ENCODE assay signal across 8 mouse cellular contexts in the genomic region with DNA sequence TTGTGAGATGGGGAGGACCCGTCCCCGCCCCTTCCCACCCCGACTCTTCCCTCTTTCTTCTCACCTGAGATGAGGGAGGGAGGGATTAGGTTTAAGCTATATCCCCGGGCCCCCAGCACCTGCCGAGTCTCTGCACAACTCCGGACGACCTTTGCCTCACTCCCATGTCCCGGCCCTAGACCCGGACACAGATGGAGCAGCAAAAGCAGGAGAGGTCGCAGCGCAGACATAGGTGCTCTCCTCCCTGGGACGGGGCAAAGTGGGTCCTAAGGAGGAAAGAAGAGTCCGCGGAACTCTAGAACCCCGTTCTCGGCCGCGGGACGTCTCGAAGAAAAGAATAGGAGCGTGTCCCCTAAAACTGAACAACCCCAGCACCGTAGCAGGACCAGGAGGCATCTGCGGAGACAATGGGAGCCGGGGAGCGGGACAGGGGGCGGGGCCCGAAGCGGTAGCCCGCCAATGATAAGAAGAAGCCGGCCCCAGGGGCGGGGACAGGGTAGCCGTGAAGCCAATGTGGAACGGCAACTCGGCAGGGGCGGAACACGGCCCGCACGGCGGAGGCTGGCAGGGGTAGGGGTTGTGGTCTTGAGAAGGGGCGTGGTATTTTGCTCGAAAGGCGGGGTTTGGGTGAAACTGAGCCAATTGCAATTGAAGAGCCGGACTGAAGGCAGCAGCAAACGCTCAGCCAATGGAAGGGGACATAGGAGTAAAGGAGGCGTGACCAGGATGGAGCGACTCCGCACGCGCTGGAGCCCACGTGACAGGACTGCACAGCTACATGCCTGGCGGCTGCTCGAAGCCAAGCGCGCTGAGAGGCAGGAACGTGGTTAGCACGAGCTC. TPM values are rescaled to one million over a fixed set of nuclear protein-coding genes. Genes with fewer than 3 reads are reported as not detected.
A peak's percentile ranks its signal among the peaks of the same experiment; 100 is the strongest.
DNase-seq lines count a peak whose midpoint lies in the region; ATAC-seq and TF ChIP-seq lines count a peak whose summit lies in the region.

Gm43720 (minus strand) TSS at position 374 of the 840 bp plus-strand sequence.
Gpc2 (minus strand) TSS at position 421 of the 840 bp plus-strand sequence.
Stag3 (plus strand) TSS at position 656 of the 840 bp plus-strand sequence.

- under 1% methylated on average over 56 of the region's 56 CpGs for WGBS in embryonic facial prominence, embryonic 15.5 days
- under 1% methylated on average over 56 of the region's 56 CpGs for WGBS in heart, adult 2 months
- WGBS in limb, embryonic 14.5 days: under 1% methylated on average over 50 of the region's 56 CpGs
- under 1% methylated on average over 56 of the region's 56 CpGs for WGBS in midbrain, embryonic 15.5 days

- H3K4me2 ChIP-seq in embryonic facial prominence, embryonic 15.5 days (replicated peaks): peak within 1 kb of the TSS; percentile 82
- peak within 1 kb of the TSS; percentile 69 for H3K4me2 ChIP-seq in limb, embryonic 14.5 days (replicated peaks; ENCODE audit: low read depth, low read length, severe bottlenecking)
- H3K4me2 ChIP-seq in midbrain, embryonic 15.5 days: peak within 1 kb of the TSS; percentile 79

- ATAC-seq in embryonic facial prominence, embryonic 15.5 days (ENCODE audit: insufficient number of reproducible peaks, low FRiP score, low TSS enrichment, low read depth): peak; percentile 99
- ATAC-seq in limb, embryonic 14.5 days (ENCODE audit: low FRiP score, low read depth): peak; percentile 99
- peak; percentile 98 for ATAC-seq in midbrain, embryonic 15.5 days (replicated peaks)

- DNase-seq in layer of hippocampus, adult 11-12 months (ENCODE audit: low spot score): peak; percentile 80
- no peak for DNase-seq in layer of hippocampus, adult 9-10 months (ENCODE audit: low spot score)
- peak; percentile 81 to 87 for DNase-seq in heart, adult 2 months
- peak; percentile 71 for DNase-seq in kidney, adult 18-20 months
- DNase-seq in limb, embryonic 14.5 days (ENCODE audit: low spot score): peak; percentile 99
- DNase-seq in spleen, adult 12 weeks (ENCODE audit: low spot score): peak; percentile 84

- TF ChIP-seq POLR2A in heart, adult 2 months (IDR thresholded peaks at IDR 0.05; ENCODE audit: insufficient read depth, low read depth, low read length): peak; percentile 40; the same call in 1 of the 2 replicates
- peak; percentile 59; the same call in 1 of the 2 replicates for TF ChIP-seq POLR2A in limb, embryonic 14.5 days (IDR thresholded peaks at IDR 0.05; ENCODE audit: borderline replicate concordance, extremely low read depth, insufficient read depth, insufficient read length)

- no peak for TF ChIP-seq EP300 in heart, adult 2 months (IDR thresholded peaks at IDR 0.05; ENCODE audit: insufficient read depth, low read depth, low read length)

- TF ChIP-seq CTCF in heart, adult 2 months (IDR thresholded peaks at IDR 0.05): no peak

- peak within 1 kb of the TSS; percentile 75 for H3K4me3 ChIP-seq in embryonic facial prominence, embryonic 15.5 days (replicated peaks)
- peak within 1 kb of the TSS; percentile 49 for H3K4me3 ChIP-seq in heart, adult 2 months
- peak within 1 kb of the TSS; percentile 73 for H3K4me3 ChIP-seq in limb, embryonic 14.5 days (replicated peaks; ENCODE audit: low read length)
- peak within 1 kb of the TSS; percentile 94 for H3K4me3 ChIP-seq in midbrain, embryonic 15.5 days

- no peaks in the 10 kb centered on the region for H3K9me3 ChIP-seq in embryonic facial prominence, embryonic 15.5 days (replicated peaks)
- H3K9me3 ChIP-seq in limb, embryonic 14.5 days (ENCODE audit: control insufficient read depth, low read length): peaks cover 6% of the 10 kb centered on the region; the same call in 1 of the 2 replicates
- H3K9me3 ChIP-seq in midbrain, embryonic 15.5 days: no peaks in the 10 kb centered on the region

- intact Hi-C loops in heart, adult 2 months (cut with DNase I): no loop called here

- peak within 1 kb of the TSS; percentile 60; the same call in 1 of the 2 replicates for H3K27ac ChIP-seq in embryonic facial prominence, embryonic 15.5 days (replicated peaks)
- no peak within 1 kb of the TSS for H3K27ac ChIP-seq in heart, adult 2 months
- H3K27ac ChIP-seq in limb, embryonic 14.5 days (replicated peaks; ENCODE audit: low read depth, low read length): 0 out of 2 replicates have a peak within 1 kb of the TSS, but pooled peaks have one; percentile 28
- H3K27ac ChIP-seq in midbrain, embryonic 15.5 days: peak within 1 kb of the TSS; percentile 86

- peaks cover 3% of the 10 kb centered on the region; the same call in 1 of the 2 replicates for H3K36me3 ChIP-seq in embryonic facial prominence, embryonic 15.5 days
- no peaks in the 10 kb centered on the region for H3K36me3 ChIP-seq in heart, adult 2 months (ENCODE audit: control insufficient read depth, insufficient read depth, low read length)
- peaks cover 27% of the 10 kb centered on the region for H3K36me3 ChIP-seq in limb, embryonic 14.5 days (ENCODE audit: control insufficient read depth, insufficient read depth, low read length)
- H3K36me3 ChIP-seq in midbrain, embryonic 15.5 days (replicated peaks): peaks cover 3% of the 10 kb centered on the region; the same call in 1 of the 2 replicates

- H3K79me2 ChIP-seq in heart, adult 2 months (replicated peaks; ENCODE audit: control insufficient read depth, insufficient read depth, low read length): no peaks in the 10 kb centered on the region

- H3K27me3 ChIP-seq in embryonic facial prominence, embryonic 15.5 days: 0 out of 2 replicates have a peak, but pooled peaks cover 5% of the 10 kb centered on the region
- peaks cover 1% of the 10 kb centered on the region; the same call in 1 of the 2 replicates for H3K27me3 ChIP-seq in heart, adult 2 months (ENCODE audit: control insufficient read depth, insufficient read depth, low read length)
- no peaks in the 10 kb centered on the region for H3K27me3 ChIP-seq in limb, embryonic 14.5 days (ENCODE audit: control insufficient read depth, insufficient read depth, low read length)
- no peaks in the 10 kb centered on the region for H3K27me3 ChIP-seq in midbrain, embryonic 15.5 days (replicated peaks)

- peaks cover 34% of the 10 kb centered on the region for H3K4me1 ChIP-seq in embryonic facial prominence, embryonic 15.5 days
- H3K4me1 ChIP-seq in heart, adult 2 months (ENCODE audit: control insufficient read depth, insufficient read depth, low read length): no peaks in the 10 kb centered on the region; the same call in 1 of the 2 replicates
- peaks cover 23% of the 10 kb centered on the region for H3K4me1 ChIP-seq in limb, embryonic 14.5 days (ENCODE audit: control insufficient read depth, insufficient read depth, low read length)
- peaks cover 43% of the 10 kb centered on the region for H3K4me1 ChIP-seq in midbrain, embryonic 15.5 days

- H3K9ac ChIP-seq in embryonic facial prominence, embryonic 15.5 days: peak within 1 kb of the TSS; percentile 62
- H3K9ac ChIP-seq in heart, adult 2 months (ENCODE audit: low read depth, low read length): peak within 1 kb of the TSS; percentile 9
- peak within 1 kb of the TSS; percentile 79 for H3K9ac ChIP-seq in limb, embryonic 14.5 days (ENCODE audit: low read depth, low read length, severe bottlenecking)
- peak within 1 kb of the TSS; percentile 97 for H3K9ac ChIP-seq in midbrain, embryonic 15.5 days

RNA-seq across cellular contexts. Expression of gene Gm43720, which starts in this region (rescaled TPM):
- polyA plus RNA-seq in embryonic facial prominence, embryonic 15.5 days (2015; fragmentation: Nextera tagmentation; extraction: Ambion mirVana): 0.12 and 0.13 TPM in 2 replicates
- total RNA-seq in heart, adult 2 months (2021): not detected
- not detected in 2 replicates for polyA plus RNA-seq in heart, adult 2 months (2012; rRNA removed)
- 0.18 and 0.19 TPM in 2 replicates for polyA plus RNA-seq in limb, embryonic 14.5 days (2012; rRNA removed)
- 0.15 and 0.33 TPM in 2 replicates for polyA plus RNA-seq in limb, embryonic 14.5 days (2014; fragmentation: Nextera tagmentation; extraction: Ambion mirVana)
- polyA plus RNA-seq in midbrain, embryonic 15.5 days (2015; fragmentation: Nextera tagmentation; extraction: Ambion mirVana): 0.04 and 0.09 TPM in 2 replicates

RNA-seq across cellular contexts. Expression of gene Gpc2, which starts in this region (rescaled TPM):
- 24.7 and 30.0 TPM in 2 replicates for polyA plus RNA-seq in embryonic facial prominence, embryonic 15.5 days (2015; fragmentation: Nextera tagmentation; extraction: Ambion mirVana)
- total RNA-seq in heart, adult 2 months (2021): under 1 TPM; 0.09 to 0.39 TPM
- polyA plus RNA-seq in heart, adult 2 months (2012; rRNA removed): 1.8 and 1.9 TPM in 2 replicates
- 183 and 277 TPM in 2 replicates for polyA plus RNA-seq in limb, embryonic 14.5 days (2012; rRNA removed)
- polyA plus RNA-seq in limb, embryonic 14.5 days (2014; fragmentation: Nextera tagmentation; extraction: Ambion mirVana): 6.4 and 7.2 TPM in 2 replicates
- 218 and 231 TPM in 2 replicates for polyA plus RNA-seq in midbrain, embryonic 15.5 days (2015; fragmentation: Nextera tagmentation; extraction: Ambion mirVana)

RNA-seq across cellular contexts. Expression of gene Stag3, which starts in this region (rescaled TPM):
- polyA plus RNA-seq in embryonic facial prominence, embryonic 15.5 days (2015; fragmentation: Nextera tagmentation; extraction: Ambion mirVana): 4.9 and 5.2 TPM in 2 replicates
- not detected for total RNA-seq in heart, adult 2 months (2021)
- polyA plus RNA-seq in heart, adult 2 months (2012; rRNA removed): 0.29 and 0.98 TPM in 2 replicates
- 18.8 and 25.3 TPM in 2 replicates for polyA plus RNA-seq in limb, embryonic 14.5 days (2012; rRNA removed)
- 5.6 TPM in 2 replicates for polyA plus RNA-seq in limb, embryonic 14.5 days (2014; fragmentation: Nextera tagmentation; extraction: Ambion mirVana)
- 8.3 and 9.7 TPM in 2 replicates for polyA plus RNA-seq in midbrain, embryonic 15.5 days (2015; fragmentation: Nextera tagmentation; extraction: Ambion mirVana)

Comparison
In these comparisons a context has a peak if more than half of its experiments do, and no peak if none do; other contexts are left out.
1. H3K9ac ChIP-seq: peak in every context shown above with its lines; median percentile 97 in midbrain, embryonic 15.5 days; 79 in limb, embryonic 14.5 days; 62 in embryonic facial prominence, embryonic 15.5 days; 9 in heart, adult 2 months.